Mouse (Mus musculus) stomach, postnatal 0 days (tissue): ENCODE measurements around the gene Zfp366.

Experiments used
- CTCF ChIP-seq: IDR thresholded peaks from 2 replicates; pipeline ENCODE4 v1.5.1; 2016; ENCODE audit warnings: antibody characterized with exemption, low read depth, mild to moderate bottlenecking, moderate library complexity
- EP300 ChIP-seq: optimal IDR thresholded peaks from 2 replicates; pipeline ENCODE3; 2016; ENCODE audit warnings: antibody characterized with exemption

- TF ChIP-seq CTCF (no peak), EP300 (no peak)
Observed at GRCm38 (mm10) chr13:99163521-99164359, 20.9 kb upstream of the Zfp366 start.
